18 mouse cellular contexts compared by ENCODE assay signal in the genomic region with DNA sequence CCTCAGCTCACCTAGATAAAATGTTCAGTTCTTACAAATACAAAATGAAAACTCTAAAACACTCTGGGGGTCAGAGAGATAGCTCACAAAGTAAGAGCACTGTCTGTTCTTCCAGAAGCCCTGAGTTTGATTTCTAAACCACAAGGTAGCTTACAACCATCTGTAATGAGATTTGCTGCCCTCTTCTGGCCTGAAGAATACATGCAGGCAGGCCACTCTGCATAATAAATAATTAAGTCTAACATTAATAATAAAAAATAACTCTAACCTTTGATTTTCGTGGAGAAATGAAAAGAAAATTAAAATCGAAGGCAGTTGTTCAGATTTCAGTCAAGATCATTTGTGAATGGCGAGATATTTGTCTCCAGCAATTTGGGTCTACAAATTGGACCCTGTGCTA.
A peak's percentile ranks its signal among the peaks of the same experiment; 100 is the strongest.
DNase-seq lines count a peak whose midpoint lies in the region; ATAC-seq and TF ChIP-seq lines count a peak whose summit lies in the region.
"Had no signal": no experiment of that assay in that cellular context is flagged by ENCODE, and none has a peak within 500 bp of the region (broad histone marks: within the 10 kb centered on the region; RNA-seq: fewer than 3 reads in every experiment).

No protein-coding gene starts in this region.

- TF ChIP-seq EP300 in stomach, postnatal 0 days (optimal IDR thresholded peaks at IDR 0.05): no peak

- no peak overlapping the region for H3K9ac ChIP-seq in stomach, postnatal 0 days (ENCODE audit: low read length)
- H3K9ac ChIP-seq: forebrain, embryonic 15.5 days; heart, embryonic 12.5 days; kidney, embryonic 15.5 days had no signal

- H3K9me3 ChIP-seq in stomach, postnatal 0 days (ENCODE audit: control insufficient read depth, low read length): no peaks in the 10 kb centered on the region
- H3K9me3 ChIP-seq: forebrain, embryonic 15.5 days; G1E; heart, embryonic 12.5 days; kidney, embryonic 15.5 days; midbrain, embryonic 10.5 days had no signal

- ATAC-seq in stomach, postnatal 0 days (ENCODE audit: low FRiP score, low TSS enrichment): no peak
- ATAC-seq: activated CD4-positive, CD25-positive, alpha-beta regulatory T cell, adult 4 months; forebrain, embryonic 15.5 days had no signal

- no peaks in the 10 kb centered on the region for H3K36me3 ChIP-seq in stomach, postnatal 0 days (ENCODE audit: control insufficient read depth, insufficient read depth, low read length)
- H3K36me3 ChIP-seq: forebrain, embryonic 15.5 days; G1E; heart, embryonic 12.5 days; kidney, embryonic 15.5 days; midbrain, embryonic 10.5 days had no signal

- no peak overlapping the region for H3K4me3 ChIP-seq in layer of hippocampus, adult 2 months
- no peak overlapping the region for H3K4me3 ChIP-seq in stomach, postnatal 0 days (ENCODE audit: low read depth, low read length)
- H3K4me3 ChIP-seq: forebrain, embryonic 15.5 days; heart, embryonic 12.5 days; kidney, embryonic 15.5 days; midbrain, embryonic 10.5 days had no signal

- no peaks in the 10 kb centered on the region for H3K27me3 ChIP-seq in stomach, postnatal 0 days (ENCODE audit: control insufficient read depth, insufficient read depth, low read length)
- H3K27me3 ChIP-seq: forebrain, embryonic 15.5 days; heart, embryonic 12.5 days; kidney, embryonic 15.5 days had no signal

- H3K4me1 ChIP-seq in stomach, postnatal 0 days (replicated peaks; ENCODE audit: control insufficient read depth, insufficient read depth): no peaks in the 10 kb centered on the region
- H3K4me1 ChIP-seq: forebrain, embryonic 15.5 days; heart, embryonic 12.5 days; kidney, embryonic 15.5 days; midbrain, embryonic 10.5 days had no signal

- no peak overlapping the region for H3K27ac ChIP-seq in layer of hippocampus, adult 2 months
- H3K27ac ChIP-seq in stomach, postnatal 0 days (replicated peaks): no peak overlapping the region
- H3K27ac ChIP-seq: forebrain, embryonic 15.5 days; kidney, embryonic 15.5 days; midbrain, embryonic 10.5 days had no signal

- no peak overlapping the region for H3K4me2 ChIP-seq in stomach, postnatal 0 days (replicated peaks; ENCODE audit: low read depth)
- H3K4me2 ChIP-seq: forebrain, embryonic 15.5 days; heart, embryonic 12.5 days; kidney, embryonic 15.5 days had no signal

- 55% methylated on average over 3 of the region's 3 CpGs for WGBS in stomach, postnatal 0 days

- peak; percentile 67 for TF ChIP-seq CTCF in layer of hippocampus, adult 2 months (conservative IDR thresholded peaks at IDR 0.05)
- peak; percentile 61 for TF ChIP-seq CTCF in stomach, postnatal 0 days (IDR thresholded peaks at IDR 0.05; ENCODE audit: low read depth)

- peak; percentile 32 for DNase-seq in embryo, embryonic 10 days (ENCODE audit: low spot score)
- DNase-seq in embryo, embryonic 10.5 days (ENCODE audit: low spot score): no peak
- DNase-seq in layer of hippocampus, adult 2 months (ENCODE audit: low spot score in 2 of 2): no peak
- DNase-seq in layer of hippocampus, postnatal 36 days: no peak
- peak; percentile 15 for DNase-seq in retina, embryonic 14.5 days (ENCODE audit: low spot score)
- no peak for DNase-seq in retina, postnatal 1 day
- no peak for DNase-seq in stomach, postnatal 0 days (ENCODE audit: low spot score)
- no peak for DNase-seq in cerebellum, postnatal 14 days
- DNase-seq: gastrocnemius, postnatal 14 days; heart, postnatal 4 days; lung, postnatal 10 days; thymus, postnatal 4 days had no signal

Comparison
In these comparisons a context has a peak if more than half of its experiments do, and no peak if none do; other contexts are left out.
1. DNase-seq: peak in embryo, embryonic 10 days (single experiment) and retina, embryonic 14.5 days (single experiment); none in embryo, embryonic 10.5 days (single experiment), layer of hippocampus, adult 2 months (0 of 2), layer of hippocampus, postnatal 36 days (0 of 2), retina, postnatal 1 day (single experiment), stomach, postnatal 0 days (single experiment) and cerebellum, postnatal 14 days (0 of 2).